Mouse (Mus musculus) intestine, embryonic 15.5 days (tissue): ENCODE measurements around the gene Tmem140. TPM values are rescaled to one million over a fixed set of nuclear protein-coding genes. Genes with fewer than 3 reads are reported as not detected.

Experiments used
- ATAC-seq: fragments of 200-750 bp; cut with Nextera tagmentation; 2 replicates; pipeline ENCODE4 v1.8.0; 2017; ENCODE audit warnings: moderate TSS enrichment, moderate library complexity
- H3K27ac ChIP-seq: fragments of 300-500 bp; sonication (generic); 2 replicates; pipeline ENCODE4 v1.5.1; 2015; ENCODE audit warnings: mild to moderate bottlenecking, inconsistent platforms
- H3K27me3 ChIP-seq: fragments of 300-500 bp; sonication (generic); replicated peaks from 2 replicates; pipeline ENCODE4 v1.6.1; 2015; ENCODE audit warnings: inconsistent platforms
- H3K36me3 ChIP-seq: fragments of 300-500 bp; sonication (generic); 2 replicates; pipeline ENCODE4 v1.6.1; 2015; ENCODE audit warnings: inconsistent platforms
- H3K4me1 ChIP-seq: fragments of 300-500 bp; sonication (generic); replicated peaks from 2 replicates; pipeline ENCODE4 v1.6.1; 2015; ENCODE audit warnings: inconsistent platforms
- H3K4me2 ChIP-seq: fragments of 300-500 bp; sonication (generic); replicated peaks from 2 replicates; pipeline ENCODE4 v1.6.1; 2015; ENCODE audit warnings: mild to moderate bottlenecking, inconsistent platforms
- H3K4me3 ChIP-seq: fragments of 300-500 bp; sonication (generic); replicated peaks from 2 replicates; pipeline ENCODE4 v1.5.1; 2015; ENCODE audit warnings: inconsistent platforms
- H3K9ac ChIP-seq: fragments of 300-500 bp; sonication (generic); 2 replicates; pipeline ENCODE4 v1.6.1; 2015; ENCODE audit warnings: inconsistent platforms
- H3K9me3 ChIP-seq: fragments of 300-500 bp; sonication (generic); 2 replicates; pipeline ENCODE4 v1.6.1; 2016; ENCODE audit warnings: inconsistent platforms
- WGBS: fragments of 180-500 bp; shearing (Covaris S2); methylation state at CpG from one replicate; pipeline ENCODE4 v1.1.7; 2015; 5-methylcytosine and 5-hydroxymethylcytosine counted together
- polyA plus RNA-seq: library from polyadenylated mRNA; unstranded; fragments of >200 nt; fragmentation: Nextera tagmentation; extraction: Ambion mirVana; gene quantifications from 2 replicates; pipeline ENCODE4 v1.2.1, GENCODE M21; 2015

Tmem140 gene
- polyA plus RNA-seq, 1 experiment from 2014 or later, result 1.7 TPM

GRCm38 (mm10) chr6:34914462-34914861 lies 51.5 kb downstream of the Tmem140 start:
- Histone ChIP-seq H3K27me3 (no peaks in the 10 kb centered on the region), H3K36me3 (no peaks in the 10 kb centered on the region), H3K4me1 (0 out of 2 replicates have a peak, but pooled peaks cover 6% of the 10 kb centered on the region), H3K9ac (no peak overlapping the region), H3K4me3 (no peak overlapping the region), H3K9me3 (no peaks in the 10 kb centered on the region), H3K27ac (no peak overlapping the region), H3K4me2 (no peak overlapping the region)
- no peak for ATAC-seq
- WGBS, result 79% methylated on average over 3 of the region's 3 CpGs

GRCm38 (mm10) chr6:34919146-34919545 lies 56.2 kb downstream of the Tmem140 start:
- no peak for ATAC-seq
- WGBS, result 76% methylated on average over 7 of the region's 7 CpGs
- Histone ChIP-seq H3K36me3 (no peaks in the 10 kb centered on the region), H3K4me1 (no peaks in the 10 kb centered on the region), H3K9ac (no peak overlapping the region), H3K27ac (no peak overlapping the region), H3K27me3 (no peaks in the 10 kb centered on the region), H3K9me3 (no peaks in the 10 kb centered on the region), H3K4me3 (no peak overlapping the region), H3K4me2 (no peak overlapping the region)

GRCm38 (mm10) chr6:34919956-34920355 lies 57.0 kb downstream of the Tmem140 start, which contains the start of gene Stra8:
Stra8 (plus strand) TSS chr6:34920163.
- no peaks in the 10 kb centered on the region for H3K9me3 ChIP-seq
- no peaks in the 10 kb centered on the region for H3K4me1 ChIP-seq
- no peak for ATAC-seq
- WGBS, result 43% methylated on average over 10 of the region's 10 CpGs
- no peak within 1 kb of the TSS for H3K9ac ChIP-seq
- no peaks in the 10 kb centered on the region for H3K36me3 ChIP-seq
- no peak within 1 kb of the TSS for H3K27ac ChIP-seq
- H3K27me3 ChIP-seq, result no peaks in the 10 kb centered on the region
- H3K4me2 ChIP-seq, result no peak within 1 kb of the TSS
- no peak within 1 kb of the TSS for H3K4me3 ChIP-seq

- Histone ChIP-seq H3K27ac (no peak overlapping the region), H3K4me2 (no peak overlapping the region), H3K4me1 (no peaks in the 10 kb centered on the region), H3K36me3 (no peaks in the 10 kb centered on the region), H3K9ac (no peak overlapping the region), H3K9me3 (no peaks in the 10 kb centered on the region), H3K4me3 (no peak overlapping the region), H3K27me3 (no peaks in the 10 kb centered on the region)
- no peak for ATAC-seq
- 94% methylated on average over 12 of the region's 12 CpGs for WGBS
Observed at GRCm38 (mm10) chr6:34920631-34921030, 57.7 kb downstream of the Tmem140 start.

- Histone ChIP-seq H3K4me1 (no peaks in the 10 kb centered on the region), H3K9me3 (no peaks in the 10 kb centered on the region), H3K4me3 (no peak overlapping the region), H3K4me2 (no peak overlapping the region), H3K27me3 (no peaks in the 10 kb centered on the region), H3K36me3 (no peaks in the 10 kb centered on the region), H3K27ac (no peak overlapping the region), H3K9ac (no peak overlapping the region)
- no peak for ATAC-seq
- WGBS, result 63% methylated on average over 14 of the region's 14 CpGs
Observed at GRCm38 (mm10) chr6:34921941-34922340, 59.0 kb downstream of the Tmem140 start.

Other genes with a start within 250 kb of the Tmem140 start
- 4.0 and 4.7 TPM in 2 replicates for gene Agbl3, start 82.7 kb upstream of the Tmem140 start, polyA plus RNA-seq
- gene Cyren, start 14.9 kb downstream of the Tmem140 start, polyA plus RNA-seq, result 11.0 and 11.3 TPM in 2 replicates
- 7.1 and 8.4 TPM in 2 replicates for gene Wdr91, start 47.7 kb downstream of the Tmem140 start, polyA plus RNA-seq
- not detected in 2 replicates for gene Stra8, start 57.0 kb downstream of the Tmem140 start, polyA plus RNA-seq
- 8.4 and 9.5 TPM in 2 replicates for gene Slc23a4, start 125.3 kb downstream of the Tmem140 start, polyA plus RNA-seq